Mouse (Mus musculus) liver, embryonic 15.5 days (tissue): ENCODE results near the gene Meis3. TPM values are rescaled to one million over a fixed set of nuclear protein-coding genes. Genes with fewer than 3 reads are reported as not detected.

ENCODE experiments used
- ATAC-seq: fragments of 200-750 bp; cut with Nextera tagmentation; 2 replicates; pipeline ENCODE4 v1.8.0; 2017; ENCODE audit warnings: moderate number of reproducible peaks, mild to moderate bottlenecking, moderate library complexity; ENCODE audit not compliant: insufficient read depth
- H3K27ac ChIP-seq: fragments of 300-500 bp; sonication (generic); replicated peaks from 2 replicates; pipeline ENCODE4 v1.5.1; 2015; ENCODE audit warnings: mild to moderate bottlenecking, inconsistent platforms
- H3K27me3 ChIP-seq: fragments of 300-500 bp; sonication (generic); 2 replicates; pipeline ENCODE4 v1.6.1; 2015; ENCODE audit warnings: mild to moderate bottlenecking, inconsistent platforms
- H3K36me3 ChIP-seq: fragments of 300-500 bp; sonication (generic); replicated peaks from 2 replicates; pipeline ENCODE4 v1.6.1; 2015; ENCODE audit warnings: moderate library complexity, mild to moderate bottlenecking, inconsistent platforms
- H3K4me1 ChIP-seq: fragments of 300-500 bp; sonication (generic); replicated peaks from 2 replicates; pipeline ENCODE4 v1.6.1; 2015; ENCODE audit warnings: inconsistent platforms
- H3K4me2 ChIP-seq: fragments of 300-500 bp; sonication (generic); 2 replicates; pipeline ENCODE4 v1.6.1; 2015; ENCODE audit warnings: moderate library complexity, mild to moderate bottlenecking, inconsistent platforms
- H3K4me3 ChIP-seq: fragments of 300-500 bp; sonication (generic); replicated peaks from 2 replicates; pipeline ENCODE4 v1.5.1; 2015; ENCODE audit warnings: mild to moderate bottlenecking, inconsistent platforms
- H3K9ac ChIP-seq: fragments of 300-500 bp; sonication (generic); 2 replicates; pipeline ENCODE4 v1.6.1; 2015; ENCODE audit warnings: moderate library complexity, mild to moderate bottlenecking, inconsistent platforms
- H3K9me3 ChIP-seq: fragments of 300-500 bp; sonication (generic); replicated peaks from 2 replicates; pipeline ENCODE4 v1.6.1; 2016; ENCODE audit warnings: inconsistent platforms
- WGBS: fragments of 180-500 bp; shearing (Covaris S2); methylation state at CpG from one replicate; pipeline ENCODE4 v1.1.7; 2015; ENCODE audit warnings: mixed read lengths; ENCODE audit not compliant: insufficient replicate concordance; 5-methylcytosine and 5-hydroxymethylcytosine counted together
- polyA plus RNA-seq: library from polyadenylated mRNA; unstranded; fragments of >200 nt; fragmentation: Nextera tagmentation; extraction: Ambion mirVana; gene quantifications from 2 replicates; pipeline ENCODE4 v1.2.1, GENCODE M21; 2015

The Meis3 gene
- polyA plus RNA-seq = 1.3 and 1.7 TPM in 2 replicates

- Histone ChIP-seq H3K9me3 (no peaks in the 10 kb centered on the region), H3K4me3 (peak within 1 kb of the TSS; percentile 46), H3K4me2 (peak within 1 kb of the TSS; percentile 62), H3K27ac (no peak within 1 kb of the TSS), H3K27me3 (peaks cover 66% of the 10 kb centered on the region), H3K9ac (no peak within 1 kb of the TSS), H3K4me1 (no peaks in the 10 kb centered on the region), H3K36me3 (no peaks in the 10 kb centered on the region)
- no peak for ATAC-seq
- WGBS = 2% methylated on average over 42 of the region's 42 CpGs
Observed at GRCm38 (mm10) chr7:16174597-16175541, at the start of gene Meis3. TSS of gene Meis3 (plus strand) at chr7:16175090.

GRCm38 (mm10) chr7:16125829-16126228 lies 49.1 kb upstream of the Meis3 start:
- Histone ChIP-seq H3K27me3 (peaks cover 19% of the 10 kb centered on the region), H3K27ac (no peak overlapping the region)
- WGBS = 67% methylated on average over 9 of the region's 9 CpGs

GRCm38 (mm10) chr7:16128344-16128743 lies 46.5 kb upstream of the Meis3 start:
- H3K4me2 ChIP-seq = no peak overlapping the region
- no peaks in the 10 kb centered on the region for H3K36me3 ChIP-seq
- H3K27me3 ChIP-seq = peaks cover 41% of the 10 kb centered on the region
- H3K27ac ChIP-seq = no peak overlapping the region
- H3K9ac ChIP-seq = no peak overlapping the region
- no peak for ATAC-seq
- 59% methylated on average over 6 of the region's 6 CpGs for WGBS
- H3K4me1 ChIP-seq = peaks cover 9% of the 10 kb centered on the region; the same call in 1 of the 2 replicates
- no peaks in the 10 kb centered on the region for H3K9me3 ChIP-seq
- H3K4me3 ChIP-seq = no peak overlapping the region

More at GRCm38 (mm10) chr7:16125829-16126228, 49.1 kb upstream of the Meis3 start:
- no peaks in the 10 kb centered on the region for H3K36me3 ChIP-seq
- peaks cover 10% of the 10 kb centered on the region; the same call in 1 of the 2 replicates for H3K4me1 ChIP-seq
- no peak overlapping the region for H3K9ac ChIP-seq
- H3K4me3 ChIP-seq = no peak overlapping the region
- no peaks in the 10 kb centered on the region for H3K9me3 ChIP-seq
- no peak for ATAC-seq
- H3K4me2 ChIP-seq = no peak overlapping the region

- H3K4me3 ChIP-seq = no peak overlapping the region
- no peaks in the 10 kb centered on the region for H3K36me3 ChIP-seq
- 53% methylated on average over 5 of the region's 5 CpGs for WGBS
- no peak for ATAC-seq
- no peak overlapping the region for H3K4me2 ChIP-seq
- H3K9me3 ChIP-seq = no peaks in the 10 kb centered on the region
- H3K9ac ChIP-seq = no peak overlapping the region
- H3K27me3 ChIP-seq = peaks cover 47% of the 10 kb centered on the region
- H3K4me1 ChIP-seq = peaks cover 9% of the 10 kb centered on the region; the same call in 1 of the 2 replicates
- no peak overlapping the region for H3K27ac ChIP-seq
Observed at GRCm38 (mm10) chr7:16128899-16129298, 46.0 kb upstream of the Meis3 start.

- 3% methylated on average over 12 of the region's 12 CpGs for WGBS
Observed at GRCm38 (mm10) chr7:16129421-16129845, 45.5 kb upstream of the Meis3 start, which contains the start of gene Slc8a2. TSS of gene Slc8a2 (plus strand) at chr7:16129826.

GRCm38 (mm10) chr7:16129846-16130691 lies 44.8 kb upstream of the Meis3 start:
- no peaks in the 10 kb centered on the region for H3K36me3 ChIP-seq
- no peak overlapping the region for H3K27ac ChIP-seq
- peak overlapping the region; percentile 32 for H3K4me3 ChIP-seq
- H3K27me3 ChIP-seq = peaks cover 47% of the 10 kb centered on the region
- H3K9ac ChIP-seq = no peak overlapping the region
- peak overlapping the region; percentile 59 for H3K4me2 ChIP-seq
- H3K4me1 ChIP-seq = peaks cover 9% of the 10 kb centered on the region; the same call in 1 of the 2 replicates
- 0 out of 2 replicates have a peak, but pooled peaks have one; percentile 37 for ATAC-seq
- H3K9me3 ChIP-seq = no peaks in the 10 kb centered on the region
- 2% methylated on average over 38 of the region's 38 CpGs for WGBS

More at GRCm38 (mm10) chr7:16129421-16129845, 45.5 kb upstream of the Meis3 start, which contains the start of gene Slc8a2:
- peaks cover 47% of the 10 kb centered on the region for H3K27me3 ChIP-seq
- H3K4me2 ChIP-seq = peak within 1 kb of the TSS; percentile 59
- H3K9ac ChIP-seq = no peak within 1 kb of the TSS
- peak; percentile 63 for ATAC-seq
- H3K9me3 ChIP-seq = no peaks in the 10 kb centered on the region
- no peak within 1 kb of the TSS for H3K27ac ChIP-seq
- peaks cover 9% of the 10 kb centered on the region; the same call in 1 of the 2 replicates for H3K4me1 ChIP-seq
- no peaks in the 10 kb centered on the region for H3K36me3 ChIP-seq
- peak within 1 kb of the TSS; percentile 32 for H3K4me3 ChIP-seq

- no peak overlapping the region for H3K27ac ChIP-seq
- WGBS = 30% methylated on average over 13 of the region's 13 CpGs
- peaks cover 9% of the 10 kb centered on the region; the same call in 1 of the 2 replicates for H3K4me1 ChIP-seq
- H3K27me3 ChIP-seq = peaks cover 47% of the 10 kb centered on the region
- H3K36me3 ChIP-seq = no peaks in the 10 kb centered on the region
- no peaks in the 10 kb centered on the region for H3K9me3 ChIP-seq
- no peak overlapping the region for H3K4me2 ChIP-seq
- H3K9ac ChIP-seq = no peak overlapping the region
- no peak for ATAC-seq
- H3K4me3 ChIP-seq = no peak overlapping the region
Observed at GRCm38 (mm10) chr7:16130956-16131634, 43.8 kb upstream of the Meis3 start.

GRCm38 (mm10) chr7:16132161-16132581 lies 42.7 kb upstream of the Meis3 start:
- Histone ChIP-seq H3K27me3 (peaks cover 47% of the 10 kb centered on the region), H3K9me3 (no peaks in the 10 kb centered on the region)
- ATAC-seq = no peak

GRCm38 (mm10) chr7:16132926-16133325 lies 42.0 kb upstream of the Meis3 start:
- H3K36me3 ChIP-seq = no peaks in the 10 kb centered on the region
- WGBS = 40% methylated on average over 3 of the region's 3 CpGs
- no peaks in the 10 kb centered on the region for H3K9me3 ChIP-seq
- H3K9ac ChIP-seq = no peak overlapping the region
- peaks cover 47% of the 10 kb centered on the region for H3K27me3 ChIP-seq
- H3K4me1 ChIP-seq = peaks cover 9% of the 10 kb centered on the region; the same call in 1 of the 2 replicates
- H3K4me3 ChIP-seq = no peak overlapping the region
- no peak for ATAC-seq
- H3K4me2 ChIP-seq = no peak overlapping the region
- H3K27ac ChIP-seq = no peak overlapping the region

More at GRCm38 (mm10) chr7:16132161-16132581, 42.7 kb upstream of the Meis3 start:
- Histone ChIP-seq H3K4me3 (no peak overlapping the region), H3K4me2 (no peak overlapping the region), H3K9ac (no peak overlapping the region), H3K4me1 (peaks cover 9% of the 10 kb centered on the region; the same call in 1 of the 2 replicates), H3K27ac (no peak overlapping the region), H3K36me3 (no peaks in the 10 kb centered on the region)
- 4% methylated on average over 7 of the region's 7 CpGs for WGBS

- no peaks in the 10 kb centered on the region for H3K9me3 ChIP-seq
Observed at GRCm38 (mm10) chr7:16133691-16134090, 41.2 kb upstream of the Meis3 start.

More at GRCm38 (mm10) chr7:16133691-16134090, 41.2 kb upstream of the Meis3 start:
- H3K27me3 ChIP-seq = peaks cover 47% of the 10 kb centered on the region
- no peak overlapping the region for H3K9ac ChIP-seq
- no peaks in the 10 kb centered on the region for H3K36me3 ChIP-seq
- 73% methylated on average over 9 of the region's 9 CpGs for WGBS
- H3K4me1 ChIP-seq = peaks cover 9% of the 10 kb centered on the region; the same call in 1 of the 2 replicates
- no peak overlapping the region for H3K27ac ChIP-seq
- no peak overlapping the region for H3K4me2 ChIP-seq
- no peak for ATAC-seq
- no peak overlapping the region for H3K4me3 ChIP-seq
